Mouse (Mus musculus) lung, postnatal 0 days (tissue): ENCODE data around the gene Dock8.

Experiments used
- CTCF ChIP-seq: IDR thresholded peaks from 2 replicates; pipeline ENCODE4 v1.5.1; 2016; ENCODE audit warnings: antibody characterized with exemption, mild to moderate bottlenecking
- EP300 ChIP-seq: IDR thresholded peaks from 2 replicates; pipeline ENCODE4 v1.6.1; 2016; ENCODE audit warnings: antibody characterized with exemption, mild to moderate bottlenecking, control low read depth

GRCm38 (mm10) chr19:25193751-25194150 lies 194.4 kb downstream of the Dock8 start:
- TF ChIP-seq CTCF (no peak), EP300 (no peak)
